Mouse (Mus musculus) CD4-positive, CD25-positive, alpha-beta regulatory T cell, adult 9 weeks (primary cell): ENCODE results near the gene Npr1. TPM values are rescaled to one million over a fixed set of nuclear protein-coding genes. Genes with fewer than 3 reads are reported as not detected.

Experiments
- polyA plus RNA-seq: library from polyadenylated mRNA; unstranded; fragments of 100-300 nt; shearing (Covaris generic); gene quantifications from one replicate; pipeline ENCODE4 v1.2.1, GENCODE M21; 2017

The Npr1 gene
- not detected for polyA plus RNA-seq

GRCm38 (mm10) chr3:90465686-90466310, at the start of gene Npr1:
Npr1 (minus strand) TSS chr3:90465866.

GRCm38 (mm10) chr3:90513796-90514590, 48.3 kb upstream of the Npr1 start, which contains the start of the genes S100a1 and S100a13:
S100a1 (minus strand) TSS chr3:90514392.
S100a13 (plus strand) TSS chr3:90514435.

DNA sequence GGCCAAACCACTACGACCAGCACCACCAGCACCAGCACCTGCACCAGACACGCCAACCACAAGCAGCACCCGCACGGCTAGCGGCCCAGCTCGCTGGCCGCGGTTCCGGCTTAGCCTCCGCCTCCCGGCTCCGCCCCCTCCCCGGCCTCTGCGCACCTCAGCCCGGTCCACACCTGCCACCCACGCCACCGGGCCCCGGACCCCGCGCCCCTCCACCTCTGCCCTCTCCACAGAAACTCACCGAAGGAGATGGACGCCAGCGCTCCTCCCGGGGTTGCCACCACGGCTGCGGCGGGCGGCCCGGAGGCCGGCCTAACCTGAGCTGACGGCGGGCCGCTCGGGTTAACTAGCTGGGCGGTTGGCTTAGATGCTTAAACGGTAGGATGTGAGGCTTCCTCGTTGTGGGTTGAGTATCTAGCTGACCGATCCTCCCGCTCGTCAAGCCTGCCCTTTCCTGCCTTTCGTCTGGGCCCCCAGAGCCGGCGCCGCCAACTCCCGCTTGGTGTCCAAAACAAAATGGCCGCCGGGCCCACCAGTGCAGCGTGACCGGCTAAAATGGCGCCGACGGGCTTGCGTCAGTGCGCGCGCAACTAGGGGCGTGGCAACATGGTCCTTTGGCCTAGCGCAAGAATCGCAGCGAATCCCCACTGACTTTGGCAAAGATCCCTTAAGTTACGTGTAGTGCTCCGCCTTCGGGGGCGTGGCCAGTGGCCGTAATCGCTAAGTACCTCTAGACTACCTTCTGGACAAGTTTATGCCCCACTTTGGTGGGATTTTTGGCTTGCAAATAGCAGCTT, 43.5 kb upstream of the Npr1 start, which contains the start of gene Chtop:
Gene Chtop, minus strand, starts transcription at position 549 of the 797 bp plus-strand sequence.

DNA sequence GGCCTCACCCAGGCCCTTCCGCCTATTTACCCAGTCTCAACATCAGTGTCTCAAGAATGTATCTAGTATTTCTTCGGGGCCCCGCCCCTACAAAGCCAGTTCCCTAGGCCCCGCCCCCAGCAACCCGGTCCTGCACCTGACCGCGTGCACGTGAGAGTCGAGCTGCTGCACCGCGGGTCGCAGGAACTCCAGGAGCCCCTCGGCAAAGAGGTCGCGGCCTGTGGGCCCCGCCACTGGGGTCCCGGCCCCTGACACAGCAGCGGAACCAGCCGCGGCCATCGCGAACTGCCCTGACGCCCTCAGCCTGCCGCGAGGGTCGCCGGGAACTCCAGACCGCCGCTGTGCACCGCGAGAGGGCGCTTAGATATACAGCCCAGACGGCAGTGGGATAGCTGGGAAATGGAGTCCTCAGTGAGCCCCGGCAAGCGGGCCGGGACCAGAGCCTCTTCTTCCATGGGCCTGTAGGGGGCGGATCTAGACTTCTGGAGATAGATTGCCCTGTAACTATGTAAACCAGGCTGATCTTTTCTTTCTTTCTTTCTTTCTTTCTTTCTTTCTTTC, 25.1 kb upstream of the Npr1 start, which contains the start of gene Snapin:
Gene Snapin, minus strand, starts transcription at position 338 of the 561 bp plus-strand sequence.

DNA sequence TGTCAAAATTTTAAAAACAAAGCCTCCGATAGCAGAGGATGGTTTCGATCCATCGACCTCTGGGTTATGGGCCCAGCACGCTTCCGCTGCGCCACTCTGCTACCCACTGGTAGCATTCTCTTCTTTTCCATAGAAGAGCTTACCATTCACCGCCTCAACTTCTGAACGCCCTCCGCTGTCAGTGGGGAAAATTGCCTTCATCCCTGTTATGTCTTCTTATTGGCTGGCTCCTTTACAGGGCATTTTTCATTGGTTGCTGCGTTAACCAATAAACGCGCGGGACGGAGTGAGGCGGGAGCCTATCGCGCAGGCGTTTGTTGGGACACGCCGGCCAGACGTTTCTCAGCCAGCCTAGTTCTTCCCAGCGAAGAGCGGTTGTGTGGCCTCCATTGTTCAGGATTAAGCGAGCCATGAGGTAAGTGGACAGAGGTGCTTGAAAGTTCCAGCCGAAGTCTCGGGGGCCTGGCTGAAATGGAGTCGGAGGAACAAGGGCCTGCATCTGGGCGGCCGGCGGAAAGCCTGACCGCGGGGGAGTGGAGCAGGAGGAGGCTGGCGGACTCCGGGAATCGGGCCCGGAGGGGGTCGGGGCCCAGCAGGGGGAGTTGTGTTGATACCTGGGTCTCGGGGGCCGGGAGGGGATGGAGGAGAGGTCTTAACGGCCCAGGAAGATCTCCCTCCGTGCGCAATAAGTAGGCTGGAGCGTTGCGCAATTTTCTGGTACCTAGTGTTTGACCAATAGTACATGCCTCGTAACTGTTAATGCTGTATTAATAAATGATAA, 10.4 kb upstream of the Npr1 start, which contains the start of gene Ilf2:
Gene Ilf2, plus strand, starts transcription at position 296 of the 781 bp plus-strand sequence.

DNA sequence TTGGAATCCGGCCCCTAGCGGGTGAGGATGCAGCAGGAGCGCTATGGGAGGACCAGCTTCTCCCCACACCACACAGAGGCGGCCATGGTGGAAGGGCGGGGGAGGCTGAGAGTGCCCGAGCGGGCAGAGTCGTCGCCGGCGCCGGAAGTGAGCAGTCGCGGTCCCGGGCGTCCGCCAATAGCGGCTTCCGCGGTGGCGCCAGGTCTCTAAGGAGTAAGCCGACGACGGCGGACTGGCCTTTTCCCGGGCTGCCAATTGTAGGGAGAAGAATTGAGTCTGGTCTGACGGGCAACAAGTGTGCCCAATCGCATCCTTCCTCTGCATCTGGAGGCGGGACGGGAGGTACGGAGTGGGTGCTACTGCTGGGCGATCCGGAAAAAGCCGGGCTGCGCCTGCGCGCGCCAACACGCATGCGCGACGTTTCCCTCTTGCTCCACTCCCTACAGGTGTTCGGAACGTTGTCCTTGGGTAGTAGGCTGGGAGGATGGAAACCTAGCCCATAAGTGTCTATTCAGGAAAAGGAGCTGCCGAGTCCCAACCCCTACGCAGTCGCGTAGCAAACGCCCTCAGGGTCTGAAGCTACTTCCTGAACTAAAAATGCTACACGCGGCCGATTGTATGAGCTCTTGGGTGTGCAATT, 32.2 kb downstream of the Npr1 start, which contains the start of gene Ints3:
Gene Ints3, minus strand, starts transcription at position 242 of the 640 bp plus-strand sequence.

Other genes with a start within 250 kb of the Npr1 start
- gene Jtb, start 234.3 kb downstream of the Npr1 start, polyA plus RNA-seq, result 220 TPM
- gene Creb3l4, start 222.4 kb downstream of the Npr1 start, polyA plus RNA-seq, result 0.17 TPM
- gene Slc39a1, start 217.7 kb downstream of the Npr1 start, polyA plus RNA-seq, result 3.7 TPM
- gene Crtc2, start 211.7 kb downstream of the Npr1 start, polyA plus RNA-seq, result 76.0 TPM
- 44.5 TPM for gene Dennd4b, start 200.7 kb downstream of the Npr1 start, polyA plus RNA-seq
- 13.5 TPM for gene Gatad2b, start 172.7 kb downstream of the Npr1 start, polyA plus RNA-seq
- gene Slc27a3, start 75.9 kb downstream of the Npr1 start, polyA plus RNA-seq, result 0.40 TPM
- 41.4 TPM for gene Ints3, start 32.2 kb downstream of the Npr1 start, polyA plus RNA-seq
- 117 TPM for gene Ilf2, start 10.3 kb upstream of the Npr1 start, polyA plus RNA-seq
- gene Snapin, start 25.2 kb upstream of the Npr1 start, polyA plus RNA-seq, result 93.2 TPM
- gene Chtop, start 43.6 kb upstream of the Npr1 start, polyA plus RNA-seq, result 193 TPM
- 3.7 TPM for gene S100a1, start 48.5 kb upstream of the Npr1 start, polyA plus RNA-seq
- gene S100a13, start 48.6 kb upstream of the Npr1 start, polyA plus RNA-seq, result 154 TPM
- not detected for gene S100a14, start 61.0 kb upstream of the Npr1 start, polyA plus RNA-seq
- gene S100a16, start 71.4 kb upstream of the Npr1 start, polyA plus RNA-seq, result not detected
- gene S100a3, start 94.7 kb upstream of the Npr1 start, polyA plus RNA-seq, result 1.9 TPM
- gene S100a2, start 124.4 kb upstream of the Npr1 start, polyA plus RNA-seq, result not detected
- not detected for gene Gm42674, start 136.0 kb upstream of the Npr1 start, polyA plus RNA-seq
- 213 TPM for gene S100a4, start 137.9 kb upstream of the Npr1 start, polyA plus RNA-seq
- not detected for gene S100a5, start 142.7 kb upstream of the Npr1 start, polyA plus RNA-seq
- 296 TPM for gene S100a6, start 147.0 kb upstream of the Npr1 start, polyA plus RNA-seq
- gene S100a7a, start 188.2 kb upstream of the Npr1 start, polyA plus RNA-seq, result not detected
- not detected for gene S100a8, start 203.1 kb upstream of the Npr1 start, polyA plus RNA-seq
- gene S100a9, start 229.9 kb upstream of the Npr1 start, polyA plus RNA-seq, result not detected